Mouse (Mus musculus): ENCODE measurements around the gene Fmnl1.

GRCm38 (mm10) chr11:103232966-103233365 is 62.1 kb downstream of the Fmnl1 start:
- TF ChIP-seq CTCF (IDR thresholded peaks at IDR 0.05; ENCODE audit: borderline replicate concordance, control insufficient read depth, extremely low read depth, insufficient read depth, low read length, poor library complexity) (peak; percentile 94), POLR2A (IDR thresholded peaks at IDR 0.05; ENCODE audit: control insufficient read depth, extremely low read depth, insufficient read depth, low read length, poor library complexity) (no peak)

All from thymus, adult 2 months (tissue).